Mouse (Mus musculus) liver, embryonic 13.5 days (tissue): Measurements from ENCODE around the gene Crtam. TPM values are rescaled to one million over a fixed set of nuclear protein-coding genes. Genes with fewer than 3 reads are reported as not detected.

ENCODE experiments used
- ATAC-seq: fragments of 200-750 bp; cut with Nextera tagmentation; 2 replicates; pipeline ENCODE4 v1.8.0; 2017; ENCODE audit warnings: low read depth, mild to moderate bottlenecking, moderate number of reproducible peaks, moderate library complexity
- DNase-seq: peaks from one replicate; pipeline ENCODE4 v3.0.0; 2022
- H3K27ac ChIP-seq: fragments of 300-500 bp; sonication (generic); 2 replicates; pipeline ENCODE4 v1.5.1; 2015; ENCODE audit warnings: moderate library complexity, mild to moderate bottlenecking, inconsistent platforms
- H3K27me3 ChIP-seq: fragments of 300-500 bp; sonication (generic); 2 replicates; pipeline ENCODE4 v1.6.1; 2015; ENCODE audit warnings: mild to moderate bottlenecking, inconsistent platforms
- H3K36me3 ChIP-seq: fragments of 300-500 bp; sonication (generic); 2 replicates; pipeline ENCODE4 v1.6.1; 2015; ENCODE audit warnings: mild to moderate bottlenecking, inconsistent platforms
- H3K4me1 ChIP-seq: fragments of 300-500 bp; sonication (generic); replicated peaks from 2 replicates; pipeline ENCODE4 v1.6.1; 2015; ENCODE audit warnings: inconsistent platforms
- H3K4me2 ChIP-seq: fragments of 300-500 bp; sonication (generic); 2 replicates; pipeline ENCODE4 v1.6.1; 2015; ENCODE audit warnings: inconsistent platforms, mild to moderate bottlenecking, moderate library complexity
- H3K4me3 ChIP-seq: fragments of 300-500 bp; sonication (generic); replicated peaks from 2 replicates; pipeline ENCODE4 v1.5.1; 2015; ENCODE audit warnings: mild to moderate bottlenecking, inconsistent platforms
- H3K9ac ChIP-seq: fragments of 300-500 bp; sonication (generic); 2 replicates; pipeline ENCODE4 v1.6.1; 2015; ENCODE audit warnings: mild to moderate bottlenecking, inconsistent platforms
- H3K9me3 ChIP-seq: fragments of 300-500 bp; sonication (generic); replicated peaks from 2 replicates; pipeline ENCODE4 v1.6.1; 2016; ENCODE audit warnings: inconsistent platforms
- WGBS: fragments of 180-500 bp; shearing (Covaris S2); methylation state at CpG from one replicate; pipeline ENCODE4 v1.1.7; 2015; ENCODE audit not compliant: insufficient replicate concordance; 5-methylcytosine and 5-hydroxymethylcytosine counted together
- polyA plus RNA-seq: library from polyadenylated mRNA; unstranded; fragments of >200 nt; fragmentation: Nextera tagmentation; extraction: Ambion mirVana; gene quantifications from 2 replicates; pipeline ENCODE4 v1.2.1, GENCODE M21; 2015

Crtam gene
- polyA plus RNA-seq, 1 experiment from 2014 or later: 0.03 TPM

GRCm38 (mm10) chr9:40949039-40949615 is 55.3 kb downstream of the Crtam start:
- DNase-seq (no peak), ATAC-seq (no peak)
- H3K4me1 ChIP-seq: no peaks in the 10 kb centered on the region
- no peaks in the 10 kb centered on the region for H3K9me3 ChIP-seq
- H3K9ac ChIP-seq: no peak overlapping the region
- no peak overlapping the region for H3K4me2 ChIP-seq
- 61% methylated on average over 18 of the region's 18 CpGs for WGBS
- H3K4me3 ChIP-seq: no peak overlapping the region
- peaks cover 4% of the 10 kb centered on the region; the same call in 1 of the 2 replicates for H3K27me3 ChIP-seq
- H3K27ac ChIP-seq: no peak overlapping the region
- H3K36me3 ChIP-seq: no peaks in the 10 kb centered on the region

GRCm38 (mm10) chr9:40948473-40948872 is 56.0 kb downstream of the Crtam start:
- 71% methylated on average over 6 of the region's 6 CpGs for WGBS
- Histone ChIP-seq H3K4me3 (no peak overlapping the region), H3K27ac (no peak overlapping the region), H3K4me2 (no peak overlapping the region), H3K36me3 (no peaks in the 10 kb centered on the region), H3K4me1 (no peaks in the 10 kb centered on the region), H3K27me3 (peaks cover 4% of the 10 kb centered on the region; the same call in 1 of the 2 replicates), H3K9ac (no peak overlapping the region), H3K9me3 (no peaks in the 10 kb centered on the region)
- DNase-seq (no peak), ATAC-seq (no peak)

GRCm38 (mm10) chr9:40947131-40947530 is 57.3 kb downstream of the Crtam start:
- Histone ChIP-seq H3K27me3 (peaks cover 4% of the 10 kb centered on the region; the same call in 1 of the 2 replicates), H3K36me3 (no peaks in the 10 kb centered on the region), H3K4me2 (no peak overlapping the region), H3K4me3 (no peak overlapping the region), H3K9me3 (no peaks in the 10 kb centered on the region), H3K9ac (no peak overlapping the region), H3K27ac (no peak overlapping the region), H3K4me1 (no peaks in the 10 kb centered on the region)
- ATAC-seq: no peak
- WGBS: 37% methylated on average over 4 of the region's 4 CpGs
- no peak for DNase-seq

- WGBS: 56% methylated on average over 7 of the region's 7 CpGs
- ATAC-seq: no peak
Observed at GRCm38 (mm10) chr9:40937425-40937824, 67.0 kb downstream of the Crtam start.

GRCm38 (mm10) chr9:40933323-40933722 is 71.1 kb downstream of the Crtam start:
- Histone ChIP-seq H3K9me3 (no peaks in the 10 kb centered on the region), H3K27ac (no peak overlapping the region), H3K36me3 (no peaks in the 10 kb centered on the region), H3K4me1 (no peaks in the 10 kb centered on the region), H3K27me3 (no peaks in the 10 kb centered on the region), H3K9ac (no peak overlapping the region), H3K4me3 (no peak overlapping the region), H3K4me2 (no peak overlapping the region)
- DNase-seq (no peak), ATAC-seq (no peak)
- 49% methylated on average over 3 of the region's 3 CpGs for WGBS

More at GRCm38 (mm10) chr9:40937425-40937824, 67.0 kb downstream of the Crtam start:
- Histone ChIP-seq H3K36me3 (no peaks in the 10 kb centered on the region), H3K27me3 (no peaks in the 10 kb centered on the region), H3K4me1 (no peaks in the 10 kb centered on the region), H3K27ac (no peak overlapping the region), H3K4me3 (no peak overlapping the region), H3K9me3 (no peaks in the 10 kb centered on the region), H3K4me2 (no peak overlapping the region), H3K9ac (no peak overlapping the region)
- no peak for DNase-seq

- ATAC-seq (no peak), DNase-seq (no peak)
- no peaks in the 10 kb centered on the region for H3K27me3 ChIP-seq
- H3K9ac ChIP-seq: no peak overlapping the region
- H3K4me3 ChIP-seq: no peak overlapping the region
- H3K27ac ChIP-seq: no peak overlapping the region
- H3K36me3 ChIP-seq: no peaks in the 10 kb centered on the region
- H3K4me2 ChIP-seq: no peak overlapping the region
- H3K9me3 ChIP-seq: no peaks in the 10 kb centered on the region
- 75% methylated on average over 17 of the region's 17 CpGs for WGBS
- no peaks in the 10 kb centered on the region for H3K4me1 ChIP-seq
Observed at GRCm38 (mm10) chr9:40927351-40927980, 77.0 kb downstream of the Crtam start.

Other genes with a start within 250 kb of the Crtam start
- gene Hspa8, start 203.6 kb downstream of the Crtam start, polyA plus RNA-seq: 1,780 and 2,224 TPM in 2 replicates
- gene Bsx, start 130.5 kb downstream of the Crtam start, polyA plus RNA-seq: not detected in 2 replicates
- gene Jhy, start 40.5 kb downstream of the Crtam start, polyA plus RNA-seq: not detected in 2 replicates
- 6.7 and 7.9 TPM in 2 replicates for gene Ubash3b, start 157.1 kb upstream of the Crtam start, polyA plus RNA-seq